Mouse (Mus musculus): ENCODE results near the gene Cnih3.

DNA sequence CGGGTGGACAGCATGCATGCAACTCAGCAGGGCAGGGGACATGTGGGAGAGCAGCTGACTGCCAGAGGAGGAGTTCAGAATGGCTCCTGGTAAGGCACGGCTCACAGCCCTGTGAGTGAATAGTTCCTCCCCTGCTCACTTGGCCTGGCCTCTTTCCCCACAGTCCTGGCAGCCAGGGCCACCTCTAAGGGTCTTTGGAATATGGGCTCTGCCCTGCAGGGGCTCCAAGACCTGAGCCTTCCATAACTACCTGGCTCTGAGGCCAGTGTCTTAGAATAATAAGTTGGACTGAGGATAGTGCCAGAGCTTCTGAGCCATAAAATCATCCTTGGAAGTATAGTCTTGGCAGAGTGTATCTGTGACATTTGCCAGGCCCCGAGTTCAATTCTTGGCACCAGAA lies 12.9 kb downstream of the Cnih3 start:
- TF ChIP-seq EP300 (IDR thresholded peaks at IDR 0.05; ENCODE audit: insufficient read depth, low read depth, low read length) = no peak
- no peak for TF ChIP-seq CTCF (IDR thresholded peaks at IDR 0.05)

Measured in heart, adult 2 months (tissue).